Mouse (Mus musculus) olfactory bulb, adult 2 months (tissue): Measurements from ENCODE around the gene Ms4a10. TPM values are rescaled to one million over a fixed set of nuclear protein-coding genes. Genes with fewer than 3 reads are reported as not detected.

Source experiments
- H3K27ac ChIP-seq: fragments of 200-500 bp; 2 replicates; pipeline ENCODE4 v1.5.1; 2012; ENCODE audit warnings: low read depth, low read length; ENCODE audit not compliant: insufficient read depth
- H3K4me1 ChIP-seq: fragments of 200-500 bp; 2 replicates; pipeline ENCODE4 v1.6.1; 2012; ENCODE audit warnings: low read length; ENCODE audit not compliant: control insufficient read depth, insufficient read depth
- H3K4me3 ChIP-seq: fragments of 200-500 bp; 2 replicates; pipeline ENCODE4 v1.5.1; 2012; ENCODE audit warnings: mild to moderate bottlenecking, low read depth, low read length, moderate library complexity; ENCODE audit not compliant: insufficient read depth
- CTCF ChIP-seq: fragments of 200-500 bp; IDR thresholded peaks from 2 replicates; pipeline ENCODE4 v1.5.1; 2012; ENCODE audit warnings: low read depth, mild to moderate bottlenecking, low read length, moderate library complexity; ENCODE audit not compliant: insufficient read depth
- POLR2A ChIP-seq: fragments of 200-500 bp; IDR thresholded peaks from 2 replicates; pipeline ENCODE4 v1.6.1; 2012; ENCODE audit warnings: mild to moderate bottlenecking, low read depth, low read length, moderate library complexity; ENCODE audit not compliant: insufficient read depth
- WGBS: fragments of 180-500 bp; shearing (Covaris S2); methylation state at CpG from one replicate; pipeline ENCODE4 v1.1.7; 2018; 5-methylcytosine and 5-hydroxymethylcytosine counted together
- polyA plus RNA-seq: library from polyadenylated mRNA; stranded (reverse); fragments of >200 nt; gene quantifications from 2 replicates; pipeline ENCODE4 v1.2.4, GENCODE M21; 2012; ENCODE audit warnings: low replicate concordance; ENCODE audit not compliant: missing spikeins, insufficient read depth, insufficient read length

Gene Ms4a10
- not detected in 2 replicates for polyA plus RNA-seq

DNA sequence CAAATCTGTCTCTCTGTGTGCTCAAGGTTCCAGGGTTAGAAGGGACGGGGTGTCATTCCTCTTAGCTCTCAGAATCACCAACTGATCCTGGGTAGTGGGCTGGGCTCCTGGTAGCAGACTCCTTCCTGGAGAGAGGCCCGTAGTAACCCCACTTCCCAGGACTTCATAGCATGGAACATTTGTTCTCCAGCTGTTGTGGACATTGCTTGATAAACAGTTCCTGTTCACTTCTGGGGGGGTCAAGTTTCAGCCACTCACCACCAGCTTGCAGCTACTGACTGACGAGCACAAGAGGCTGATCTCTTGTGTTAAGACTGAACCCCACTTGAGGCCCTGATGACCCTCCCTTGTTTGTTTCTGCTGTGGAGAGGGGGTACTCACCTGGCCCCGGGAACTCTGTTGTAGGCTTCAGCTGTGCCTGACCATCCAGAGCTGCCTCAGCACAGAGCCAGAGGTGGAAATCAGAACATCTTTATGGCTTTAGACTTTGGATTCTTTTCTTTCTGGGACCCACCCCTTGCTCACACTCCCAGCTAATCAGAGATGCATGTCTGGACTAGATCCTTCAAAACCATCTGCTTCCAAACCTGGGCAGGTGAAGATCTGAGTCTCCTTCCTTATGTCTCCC is at the start of gene Ms4a10:
Gene Ms4a10 (minus strand): TSS at position 433 of the 628 bp plus-strand sequence.
- H3K27ac ChIP-seq: no peak within 1 kb of the TSS
- no peak within 1 kb of the TSS for H3K4me3 ChIP-seq
- no peaks in the 10 kb centered on the region for H3K4me1 ChIP-seq
- WGBS: 65% methylated on average over 4 of the region's 4 CpGs
- TF ChIP-seq CTCF: no peak
- TF ChIP-seq POLR2A: no peak

DNA sequence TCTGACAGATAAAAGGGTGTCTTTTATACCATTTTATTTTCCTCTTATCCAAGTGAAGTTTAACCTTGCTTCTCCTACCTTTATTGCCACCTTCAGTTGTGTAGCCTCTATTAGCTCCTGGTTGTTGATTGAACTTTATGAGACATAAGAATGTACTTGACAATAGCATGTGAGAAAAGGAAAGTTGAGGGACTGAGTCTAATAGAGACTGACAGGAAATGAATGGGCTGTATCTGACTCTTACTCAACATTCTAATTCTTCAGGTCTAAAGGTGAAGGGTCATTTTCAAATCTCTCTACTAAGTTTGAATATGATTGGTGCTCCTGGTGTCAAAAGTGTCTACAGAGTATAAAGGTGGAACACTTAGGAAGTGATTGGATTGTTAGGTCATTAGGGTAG is 47.9 kb upstream of the Ms4a10 start:
- no peaks in the 10 kb centered on the region for H3K4me1 ChIP-seq

DNA sequence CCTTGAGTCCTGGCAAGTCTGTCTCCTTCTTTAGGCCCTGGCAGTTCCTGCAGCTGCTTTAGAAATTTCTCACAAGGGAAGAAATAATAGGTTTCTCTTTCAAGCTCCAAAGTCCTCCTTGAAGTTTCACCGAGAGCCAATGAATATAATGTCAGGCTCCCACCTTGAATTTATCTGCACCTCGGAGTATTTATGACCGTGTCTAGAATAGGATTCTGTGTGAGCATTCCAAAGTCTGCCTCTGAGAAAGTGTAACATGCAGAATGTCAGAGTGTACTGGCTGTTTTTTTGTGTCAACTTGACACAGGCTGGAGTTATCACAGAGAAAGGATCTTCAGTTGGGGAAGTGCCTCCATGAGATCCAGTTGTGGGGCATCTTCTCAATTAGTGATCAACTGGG is 43.4 kb upstream of the Ms4a10 start, which contains the start of gene Ms4a18:
Gene Ms4a18 (minus strand): TSS at position 141 of the 400 bp plus-strand sequence.
- H3K4me1 ChIP-seq: no peaks in the 10 kb centered on the region
- 86% methylated on average over 3 of the region's 3 CpGs for WGBS
- TF ChIP-seq CTCF (no peak), POLR2A (no peak)
- H3K4me3 ChIP-seq: no peak within 1 kb of the TSS
- no peak within 1 kb of the TSS for H3K27ac ChIP-seq

More for the DNA sequence above, 47.9 kb upstream of the Ms4a10 start:
- H3K27ac ChIP-seq: no peak overlapping the region
- no peak for TF ChIP-seq CTCF
- TF ChIP-seq POLR2A: no peak
- H3K4me3 ChIP-seq: no peak overlapping the region

DNA sequence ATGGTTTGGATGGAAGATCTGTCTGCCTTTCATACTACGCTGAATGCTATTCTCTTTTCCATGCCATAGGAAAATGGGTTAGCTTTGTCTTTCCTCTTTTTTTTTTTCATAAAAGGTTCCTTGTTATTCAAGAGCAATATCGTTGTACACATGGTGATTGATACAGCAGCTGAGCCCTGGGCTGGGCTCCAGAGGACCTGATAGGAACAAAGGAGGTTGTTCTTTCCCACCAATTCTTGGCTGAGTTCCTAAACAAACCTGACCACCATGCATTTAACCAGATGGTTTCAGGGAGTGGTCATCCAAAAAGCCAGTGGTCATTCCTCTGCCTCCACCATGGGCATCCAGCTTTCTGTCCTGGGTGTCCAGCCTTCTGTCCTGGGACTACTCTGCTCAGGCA is 42.8 kb upstream of the Ms4a10 start:
- no peak overlapping the region for H3K27ac ChIP-seq
- WGBS: 35% methylated on average over 2 of the region's 2 CpGs
- TF ChIP-seq CTCF (no peak), POLR2A (no peak)
- no peak overlapping the region for H3K4me3 ChIP-seq
- H3K4me1 ChIP-seq: no peaks in the 10 kb centered on the region

DNA sequence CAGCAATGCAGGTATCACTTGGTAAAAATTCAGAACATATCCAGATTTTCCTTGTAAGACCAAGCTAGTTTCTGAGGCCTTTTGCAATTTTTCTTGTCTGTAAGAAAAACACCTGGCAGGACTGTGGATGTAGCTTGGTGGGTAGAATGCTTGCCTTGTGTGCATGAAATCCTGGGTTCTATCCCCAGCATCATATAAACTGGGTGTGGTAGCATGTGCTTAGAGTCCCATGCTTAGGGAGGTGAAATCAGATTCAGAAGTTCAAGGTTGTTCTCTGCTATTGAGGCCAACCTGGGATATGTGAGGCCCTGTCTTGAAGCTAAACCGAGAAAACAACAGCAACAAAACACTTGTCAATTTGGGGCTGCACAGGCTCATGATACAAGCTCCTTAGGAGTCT is 41.5 kb upstream of the Ms4a10 start:
- Histone ChIP-seq H3K4me3 (no peak overlapping the region), H3K4me1 (no peaks in the 10 kb centered on the region), H3K27ac (no peak overlapping the region)
- 83% methylated on average over 1 of the region's 1 CpGs for WGBS
- no peak for TF ChIP-seq CTCF

DNA sequence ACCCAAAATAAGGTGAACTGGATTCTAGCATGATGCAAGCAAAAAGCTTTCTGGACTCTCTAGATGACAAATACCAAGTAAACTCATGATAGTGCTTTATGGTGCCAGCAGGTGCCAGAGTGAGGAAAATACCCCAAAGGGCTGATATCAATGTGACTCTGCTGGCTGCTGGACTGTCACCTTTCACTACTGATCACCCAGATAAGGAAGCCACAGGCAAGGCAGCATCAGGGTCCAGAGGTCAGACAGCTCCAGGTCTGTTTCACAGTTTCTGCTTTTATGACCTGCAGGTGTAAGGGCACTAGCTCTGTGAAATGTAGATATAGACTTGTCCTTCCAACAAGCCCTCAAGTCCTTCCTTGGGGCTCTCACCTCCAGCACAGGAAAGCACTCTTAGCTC is 41.0 kb upstream of the Ms4a10 start:
- Histone ChIP-seq H3K4me3 (no peak overlapping the region), H3K27ac (no peak overlapping the region), H3K4me1 (no peaks in the 10 kb centered on the region)
- TF ChIP-seq POLR2A (no peak), CTCF (no peak)

DNA sequence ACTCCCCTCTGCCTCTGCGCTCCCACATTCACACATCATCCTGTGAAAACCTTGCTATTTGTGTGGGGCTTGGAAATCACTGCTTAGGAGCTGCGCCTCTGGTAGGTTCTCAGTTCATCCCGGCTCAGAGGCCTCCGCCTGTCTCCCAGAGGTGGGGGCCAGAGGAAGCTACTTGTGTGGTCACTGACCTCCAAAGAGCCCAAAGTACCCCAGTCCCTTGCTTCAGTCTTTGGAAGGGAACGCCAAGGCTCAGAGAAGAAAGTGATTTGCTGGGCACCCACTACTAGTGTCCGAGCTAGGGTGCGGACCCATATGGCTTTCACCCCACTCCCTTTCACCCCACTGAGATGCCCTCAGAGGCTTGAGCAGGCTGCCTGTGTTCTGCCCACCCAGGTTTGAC is 18.7 kb upstream of the Ms4a10 start, which contains the start of gene Ms4a15:
Gene Ms4a15 (minus strand): TSS at position 101 of the 400 bp plus-strand sequence.
- peaks cover 4% of the 10 kb centered on the region for H3K4me1 ChIP-seq
- no peak within 1 kb of the TSS for H3K4me3 ChIP-seq
- no peak within 1 kb of the TSS for H3K27ac ChIP-seq
- 90% methylated on average over 7 of the region's 7 CpGs for WGBS
- TF ChIP-seq POLR2A: no peak
- TF ChIP-seq CTCF: no peak

DNA sequence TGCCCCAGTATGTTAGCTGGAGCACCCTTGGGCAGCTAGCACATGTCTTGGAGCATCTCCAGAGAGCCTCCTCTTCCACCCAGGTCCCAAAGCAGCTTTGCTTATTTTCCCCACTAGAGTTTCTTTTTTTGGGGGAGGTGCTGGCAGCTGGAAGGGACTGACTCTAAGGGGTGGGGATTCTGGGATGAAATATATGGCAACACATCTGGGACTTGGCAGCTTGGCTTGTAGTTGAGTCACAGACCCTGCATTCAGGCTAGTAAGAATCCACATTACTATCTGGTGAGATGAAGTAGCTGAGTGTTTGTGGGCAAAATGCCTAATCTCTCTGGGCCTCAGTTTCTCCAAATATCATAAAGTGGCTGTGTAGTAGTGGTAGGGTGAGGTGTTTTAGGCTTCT is 17.4 kb upstream of the Ms4a10 start:
- TF ChIP-seq POLR2A (no peak), CTCF (no peak)
- Histone ChIP-seq H3K4me3 (no peak overlapping the region), H3K27ac (no peak overlapping the region), H3K4me1 (peaks cover 4% of the 10 kb centered on the region)

DNA sequence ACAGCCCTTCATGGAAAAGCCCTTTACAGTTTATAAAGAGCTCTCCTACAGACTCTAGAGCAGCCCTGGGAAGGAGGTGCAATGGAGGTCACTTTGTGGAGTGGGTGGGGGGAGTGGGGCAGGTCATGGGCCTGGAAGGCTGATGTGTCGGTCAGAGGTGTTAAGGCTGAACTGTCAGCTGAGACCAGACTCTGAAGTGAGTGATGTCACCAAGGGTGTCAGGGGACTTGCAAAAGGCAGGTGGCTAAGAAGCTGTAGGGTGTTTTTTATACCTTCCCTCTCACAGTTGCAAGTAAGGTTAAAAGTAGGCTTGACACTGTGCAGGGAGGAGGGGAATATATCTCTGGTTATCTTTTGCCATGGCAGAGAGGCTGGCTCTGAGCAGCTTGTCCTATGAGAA is 16.3 kb upstream of the Ms4a10 start:
- Histone ChIP-seq H3K4me3 (no peak overlapping the region), H3K27ac (no peak overlapping the region), H3K4me1 (peaks cover 8% of the 10 kb centered on the region)
- WGBS: 57% methylated on average over 1 of the region's 1 CpGs
- TF ChIP-seq POLR2A (no peak), CTCF (no peak)

DNA sequence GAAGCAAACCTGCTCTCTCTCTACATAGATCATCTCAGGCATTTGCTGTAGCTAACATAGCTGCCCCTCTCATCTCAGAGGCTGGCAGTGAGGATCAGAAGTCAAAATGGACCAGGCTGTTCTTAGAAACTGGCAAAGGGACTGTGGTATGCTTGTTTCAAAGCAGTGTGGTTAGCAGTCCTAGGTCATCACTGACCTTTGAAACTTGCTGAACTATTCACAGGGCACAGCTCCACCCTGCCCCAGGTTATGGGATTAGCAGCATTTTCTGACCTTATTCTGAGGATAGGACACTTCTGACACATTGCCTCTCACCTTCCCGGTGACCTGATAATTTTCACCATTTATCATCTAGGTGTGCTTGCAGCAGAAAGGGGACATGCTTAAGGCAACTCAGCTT is 14.1 kb upstream of the Ms4a10 start:
- Histone ChIP-seq H3K4me1 (peaks cover 8% of the 10 kb centered on the region), H3K4me3 (no peak overlapping the region), H3K27ac (no peak overlapping the region)
- TF ChIP-seq CTCF (no peak), POLR2A (no peak)
- 91% methylated on average over 1 of the region's 1 CpGs for WGBS
